Mouse (Mus musculus): Measurements from ENCODE around the gene Gm42957. TPM values are rescaled to one million over a fixed set of nuclear protein-coding genes. Genes with fewer than 3 reads are reported as not detected.
A peak's percentile ranks its signal among the peaks of the same experiment; 100 is the strongest.
"Not testable (repeated sequence)": the region's sequence is repeated elsewhere in the genome, so short reads cannot be mapped to it uniquely, and the experiment has no call there.

The Gm42957 gene
- polyA plus RNA-seq, 1 experiment from 2014 or later = 0.05 TPM

GRCm38 (mm10) chr3:96680269-96680956 is 45.1 kb downstream of the Gm42957 start:
- H3K4me2 ChIP-seq = no peak overlapping the region

GRCm38 (mm10) chr3:96683496-96683895 is 48.2 kb downstream of the Gm42957 start:
- H3K9ac ChIP-seq = no peak overlapping the region
- no peak overlapping the region for H3K4me3 ChIP-seq
- H3K4me1 ChIP-seq = peaks cover 27% of the 10 kb centered on the region
- no peaks in the 10 kb centered on the region for H3K9me3 ChIP-seq (replicated peaks)
- 63% methylated on average over 3 of the region's 3 CpGs for WGBS (ENCODE audit: insufficient replicate concordance)
- H3K27me3 ChIP-seq (replicated peaks) = peaks cover 78% of the 10 kb centered on the region
- H3K27ac ChIP-seq = no peak overlapping the region
- no peak overlapping the region for H3K4me2 ChIP-seq
- no peaks in the 10 kb centered on the region for H3K36me3 ChIP-seq
- no peak for ATAC-seq

More at GRCm38 (mm10) chr3:96680269-96680956, 45.1 kb downstream of the Gm42957 start:
- Histone ChIP-seq H3K4me1 (peaks cover 28% of the 10 kb centered on the region), H3K4me3 (no peak overlapping the region), H3K9me3 (replicated peaks) (no peaks in the 10 kb centered on the region), H3K27ac (no peak overlapping the region), H3K9ac (no peak overlapping the region), H3K27me3 (replicated peaks) (peaks cover 67% of the 10 kb centered on the region), H3K36me3 (no peaks in the 10 kb centered on the region)
- ATAC-seq = no peak
- WGBS (ENCODE audit: insufficient replicate concordance) = 26% methylated on average over 12 of the region's 12 CpGs

- H3K9me3 ChIP-seq (replicated peaks) = no peaks in the 10 kb centered on the region
- no peak overlapping the region for H3K27ac ChIP-seq
- H3K36me3 ChIP-seq = no peaks in the 10 kb centered on the region
- peaks cover 82% of the 10 kb centered on the region for H3K27me3 ChIP-seq (replicated peaks)
- peaks cover 19% of the 10 kb centered on the region for H3K4me1 ChIP-seq
- no peak overlapping the region for H3K9ac ChIP-seq
- H3K4me2 ChIP-seq = peak overlapping the region; percentile 48
- ATAC-seq = no peak
- peak overlapping the region; percentile 8; the same call in 1 of the 2 replicates for H3K4me3 ChIP-seq
- 35% methylated on average over 17 of the region's 17 CpGs for WGBS (ENCODE audit: insufficient replicate concordance)
These were observed 49.0 kb downstream of the Gm42957 start for GRCm38 (mm10) chr3:96684151-96684821.

GRCm38 (mm10) chr3:96684822-96685156 is 49.5 kb downstream of the Gm42957 start:
- Histone ChIP-seq H3K4me1 (peaks cover 14% of the 10 kb centered on the region), H3K36me3 (no peaks in the 10 kb centered on the region), H3K4me3 (peak overlapping the region; percentile 8; the same call in 1 of the 2 replicates), H3K4me2 (peak overlapping the region; percentile 48), H3K9me3 (replicated peaks) (no peaks in the 10 kb centered on the region), H3K27me3 (replicated peaks) (peaks cover 82% of the 10 kb centered on the region), H3K9ac (no peak overlapping the region), H3K27ac (no peak overlapping the region)
- WGBS (ENCODE audit: insufficient replicate concordance) = 13% methylated on average over 28 of the region's 28 CpGs
- ATAC-seq = no peak

GRCm38 (mm10) chr3:96686057-96686456 is 50.8 kb downstream of the Gm42957 start:
- peaks cover 79% of the 10 kb centered on the region for H3K27me3 ChIP-seq (replicated peaks)
- H3K9ac ChIP-seq; H3K4me3 ChIP-seq; H3K4me2 ChIP-seq; ATAC-seq; H3K27ac ChIP-seq; H3K4me1 ChIP-seq; H3K9me3 ChIP-seq (replicated peaks); H3K36me3 ChIP-seq: not testable (repeated sequence)
- WGBS (ENCODE audit: insufficient replicate concordance) = 73% methylated on average over 5 of the region's 5 CpGs

- no peak overlapping the region for H3K4me2 ChIP-seq
- peaks cover 55% of the 10 kb centered on the region for H3K27me3 ChIP-seq (replicated peaks)
- H3K9me3 ChIP-seq (replicated peaks) = no peaks in the 10 kb centered on the region
These were observed 53.6 kb downstream of the Gm42957 start for GRCm38 (mm10) chr3:96688854-96689253.

GRCm38 (mm10) chr3:96690298-96690697 is 55.0 kb downstream of the Gm42957 start:
- 37% methylated on average over 3 of the region's 3 CpGs for WGBS (ENCODE audit: insufficient replicate concordance)
- Histone ChIP-seq H3K27ac (no peak overlapping the region), H3K4me2 (no peak overlapping the region), H3K36me3 (no peaks in the 10 kb centered on the region), H3K27me3 (replicated peaks) (peaks cover 40% of the 10 kb centered on the region), H3K9ac (no peak overlapping the region), H3K4me1 (peaks cover under 1% of the 10 kb centered on the region; the same call in 1 of the 2 replicates), H3K9me3 (replicated peaks) (no peaks in the 10 kb centered on the region), H3K4me3 (no peak overlapping the region)
- no peak for ATAC-seq

More at GRCm38 (mm10) chr3:96688854-96689253, 53.6 kb downstream of the Gm42957 start:
- no peak overlapping the region for H3K4me3 ChIP-seq
- H3K36me3 ChIP-seq = no peaks in the 10 kb centered on the region
- no peak for ATAC-seq
- H3K27ac ChIP-seq = no peak overlapping the region
- 64% methylated on average over 11 of the region's 11 CpGs for WGBS (ENCODE audit: insufficient replicate concordance)
- H3K4me1 ChIP-seq = peaks cover 9% of the 10 kb centered on the region
- H3K9ac ChIP-seq = no peak overlapping the region

- ATAC-seq = no peak
- WGBS (ENCODE audit: insufficient replicate concordance) = 16% methylated on average over 3 of the region's 3 CpGs
- no peak overlapping the region for H3K4me3 ChIP-seq
These were observed 57.2 kb downstream of the Gm42957 start for GRCm38 (mm10) chr3:96692506-96692905.

GRCm38 (mm10) chr3:96693579-96693978 is 58.3 kb downstream of the Gm42957 start:
- peaks cover 22% of the 10 kb centered on the region for H3K4me1 ChIP-seq
- WGBS (ENCODE audit: insufficient replicate concordance) = 52% methylated on average over 1 of the region's 1 CpGs
- H3K9ac ChIP-seq = no peak overlapping the region
- no peak overlapping the region for H3K27ac ChIP-seq
- H3K4me2 ChIP-seq = no peak overlapping the region
- no peak for ATAC-seq
- no peak overlapping the region for H3K4me3 ChIP-seq
- peaks cover 22% of the 10 kb centered on the region for H3K27me3 ChIP-seq (replicated peaks)
- no peaks in the 10 kb centered on the region for H3K36me3 ChIP-seq
- no peaks in the 10 kb centered on the region for H3K9me3 ChIP-seq (replicated peaks)

More at GRCm38 (mm10) chr3:96692506-96692905, 57.2 kb downstream of the Gm42957 start:
- Histone ChIP-seq H3K9me3 (replicated peaks) (no peaks in the 10 kb centered on the region), H3K4me1 (peaks cover 15% of the 10 kb centered on the region), H3K9ac (no peak overlapping the region), H3K36me3 (no peaks in the 10 kb centered on the region), H3K27ac (no peak overlapping the region), H3K27me3 (replicated peaks) (peaks cover 30% of the 10 kb centered on the region), H3K4me2 (no peak overlapping the region)

GRCm38 (mm10) chr3:96696198-96696765 is 61.0 kb downstream of the Gm42957 start, which contains the start of gene Pias3:
Gene Pias3, plus strand, starts transcription at chr3:96696384.
- Histone ChIP-seq H3K9me3 (replicated peaks) (no peaks in the 10 kb centered on the region), H3K9ac (peak within 1 kb of the TSS; percentile 79), H3K36me3 (peaks cover 13% of the 10 kb centered on the region), H3K4me2 (peak within 1 kb of the TSS; percentile 95), H3K27me3 (replicated peaks) (no peaks in the 10 kb centered on the region; the same call in 1 of the 2 replicates), H3K4me1 (peaks cover 22% of the 10 kb centered on the region), H3K4me3 (peak within 1 kb of the TSS; percentile 81), H3K27ac (peak within 1 kb of the TSS; percentile 88)
- peak; percentile 74 for ATAC-seq
- WGBS (ENCODE audit: insufficient replicate concordance) = under 1% methylated on average over 35 of the region's 35 CpGs

GRCm38 (mm10) chr3:96696766-96697732 is 61.8 kb downstream of the Gm42957 start:
- no peaks in the 10 kb centered on the region; the same call in 1 of the 2 replicates for H3K27me3 ChIP-seq (replicated peaks)
- ATAC-seq = peak; percentile 91
- peak overlapping the region; percentile 81 for H3K4me3 ChIP-seq
- H3K9ac ChIP-seq = peak overlapping the region; percentile 79
- WGBS (ENCODE audit: insufficient replicate concordance) = 2% methylated on average over 76 of the region's 85 CpGs
- H3K36me3 ChIP-seq = peaks cover 20% of the 10 kb centered on the region
- no peaks in the 10 kb centered on the region for H3K9me3 ChIP-seq (replicated peaks)
- peak overlapping the region; percentile 88 for H3K27ac ChIP-seq
- H3K4me2 ChIP-seq = peak overlapping the region; percentile 95
- peaks cover 22% of the 10 kb centered on the region for H3K4me1 ChIP-seq

Data from liver, embryonic 12.5 days (tissue).